Mouse (Mus musculus): ENCODE measurements around the gene Olfr1043. TPM values are rescaled to one million over a fixed set of nuclear protein-coding genes. Genes with fewer than 3 reads are reported as not detected.

The Olfr1043 gene
- not detected for polyA plus RNA-seq (2017; shearing (Covaris generic))

DNA sequence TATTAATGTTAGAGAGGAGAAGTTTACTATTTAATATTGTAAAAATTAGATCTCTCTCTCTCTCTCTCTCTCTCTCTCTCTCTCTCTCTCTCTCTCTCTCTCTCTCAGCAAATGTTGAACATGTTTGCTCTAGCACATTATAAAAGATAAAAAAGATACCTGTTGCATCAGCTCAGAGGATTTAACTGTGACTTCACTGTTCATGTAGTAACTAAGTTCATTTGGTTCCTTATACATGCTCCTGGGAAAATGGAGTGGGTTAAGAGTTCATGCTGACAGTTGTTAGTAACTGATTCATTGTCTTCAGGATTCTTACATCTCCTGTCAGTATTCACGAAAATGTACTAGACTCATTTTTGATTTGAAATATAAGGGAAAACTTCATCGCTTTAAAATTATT, at the start of gene Olfr1043:
TSS of gene Olfr1043 (minus strand) at position 101 of the 400 bp plus-strand sequence.

DNA sequence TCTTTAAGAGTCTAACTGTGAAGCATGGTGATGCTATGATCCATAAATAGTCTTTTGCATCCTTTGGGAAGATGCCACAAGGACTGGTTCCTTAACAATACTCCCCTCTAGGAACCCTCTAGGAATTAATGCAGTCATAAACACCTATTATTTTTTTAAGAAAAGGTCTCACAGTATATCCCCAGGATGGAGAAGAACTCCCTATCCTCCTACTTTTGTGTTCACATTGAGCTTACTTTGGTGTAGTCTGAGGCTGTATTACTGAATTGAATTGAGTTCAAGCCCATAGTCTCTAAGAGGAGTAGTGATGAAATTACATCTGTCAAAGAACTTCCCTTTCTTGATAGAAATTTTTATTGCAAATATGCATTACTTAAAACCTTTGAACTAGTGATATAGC, 35.6 kb upstream of the Olfr1043 start, which contains the start of gene Olfr1045:
TSS of gene Olfr1045 (minus strand) at position 101 of the 400 bp plus-strand sequence.

DNA sequence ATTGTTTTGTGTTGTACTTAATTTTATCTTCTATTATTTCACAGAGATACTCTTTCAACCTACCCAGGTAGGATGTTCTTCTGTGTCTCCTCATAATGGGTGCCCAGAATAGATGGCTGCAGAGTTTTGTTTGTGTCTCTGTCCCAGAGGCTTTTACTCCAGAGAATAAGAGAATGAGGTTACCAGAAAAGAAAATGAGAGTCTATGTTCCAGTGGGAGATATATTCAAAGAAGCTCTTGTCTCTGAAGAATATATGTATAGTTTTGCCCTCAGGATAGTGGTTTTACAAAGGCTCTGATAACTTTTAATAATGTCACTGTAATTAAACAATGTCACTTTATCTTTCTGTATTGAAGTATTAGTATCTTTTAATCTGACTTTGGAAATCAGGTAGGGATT, 18.3 kb upstream of the Olfr1043 start, which contains the start of gene Olfr52:
TSS of gene Olfr52 (minus strand) at position 101 of the 400 bp plus-strand sequence.

GRCm38 (mm10) chr2:86177720-86178119, 10.4 kb upstream of the Olfr1043 start, which contains the start of gene Olfr1044:
Gene Olfr1044 (minus strand): TSS chr2:86177820.

DNA sequence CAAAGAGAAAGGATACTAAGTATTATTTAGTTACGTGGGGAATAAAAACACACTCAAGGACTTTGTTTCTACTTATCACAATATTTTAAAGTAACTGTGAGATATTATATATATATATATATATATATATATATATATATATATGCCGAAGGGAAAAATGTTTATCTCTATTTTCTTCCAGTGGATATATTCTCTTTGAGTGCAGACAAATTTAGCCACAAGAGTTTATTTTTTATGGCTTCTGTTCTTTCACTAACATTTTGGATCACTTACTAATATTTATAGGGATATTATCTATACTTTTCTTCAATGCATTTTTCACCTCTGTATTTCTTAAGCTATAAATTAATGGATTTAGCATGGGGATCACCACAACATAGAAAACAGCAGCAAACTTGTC, 5.6 kb downstream of the Olfr1043 start, which contains the start of gene Olfr1042:
TSS of gene Olfr1042 (minus strand) at position 101 of the 400 bp plus-strand sequence.

GRCm38 (mm10) chr2:86146632-86147031, 20.7 kb downstream of the Olfr1043 start, which contains the start of gene Olfr1040:
Gene Olfr1040 (minus strand): TSS chr2:86146732.

GRCm38 (mm10) chr2:86135828-86136227, 31.5 kb downstream of the Olfr1043 start, which contains the start of gene Olfr1039:
Gene Olfr1039 (minus strand): TSS chr2:86135928.

Other genes with a start within 250 kb of the Olfr1043 start
- not detected for gene Olfr1026, start 246.0 kb downstream of the Olfr1043 start, polyA plus RNA-seq (2017; shearing (Covaris generic))
- not detected for gene Olfr1028, start 217.1 kb downstream of the Olfr1043 start, polyA plus RNA-seq (2017; shearing (Covaris generic))
- gene Olfr1029, start 193.6 kb downstream of the Olfr1043 start, polyA plus RNA-seq (2017; shearing (Covaris generic)) = not detected
- not detected for gene Olfr1030, start 188.2 kb downstream of the Olfr1043 start, polyA plus RNA-seq (2017; shearing (Covaris generic))
- gene Olfr1031, start 177.2 kb downstream of the Olfr1043 start, polyA plus RNA-seq (2017; shearing (Covaris generic)) = not detected
- gene Olfr1032, start 162.0 kb downstream of the Olfr1043 start, polyA plus RNA-seq (2017; shearing (Covaris generic)) = not detected
- 1.3 TPM for gene Olfr1033, start 146.9 kb downstream of the Olfr1043 start, polyA plus RNA-seq (2017; shearing (Covaris generic))
- gene Olfr1034, start 121.7 kb downstream of the Olfr1043 start, polyA plus RNA-seq (2017; shearing (Covaris generic)) = not detected
- not detected for gene Olfr1036, start 93.5 kb downstream of the Olfr1043 start, polyA plus RNA-seq (2017; shearing (Covaris generic))
- gene Olfr1037, start 80.1 kb downstream of the Olfr1043 start, polyA plus RNA-seq (2017; shearing (Covaris generic)) = not detected
- gene Olfr1039, start 31.6 kb downstream of the Olfr1043 start, polyA plus RNA-seq (2017; shearing (Covaris generic)) = not detected
- gene Olfr1040, start 20.8 kb downstream of the Olfr1043 start, polyA plus RNA-seq (2017; shearing (Covaris generic)) = not detected
- not detected for gene Olfr1042, start 5.7 kb downstream of the Olfr1043 start, polyA plus RNA-seq (2017; shearing (Covaris generic))
- not detected for gene Olfr1044, start 10.3 kb upstream of the Olfr1043 start, polyA plus RNA-seq (2017; shearing (Covaris generic))
- not detected for gene Olfr52, start 18.2 kb upstream of the Olfr1043 start, polyA plus RNA-seq (2017; shearing (Covaris generic))
- gene Olfr1045, start 35.5 kb upstream of the Olfr1043 start, polyA plus RNA-seq (2017; shearing (Covaris generic)) = not detected
- gene Olfr1046, start 51.8 kb upstream of the Olfr1043 start, polyA plus RNA-seq (2017; shearing (Covaris generic)) = not detected
- gene Olfr1047, start 63.9 kb upstream of the Olfr1043 start, polyA plus RNA-seq (2017; shearing (Covaris generic)) = not detected
- not detected for gene Olfr1048, start 72.8 kb upstream of the Olfr1043 start, polyA plus RNA-seq (2017; shearing (Covaris generic))
- gene Olfr1049, start 90.8 kb upstream of the Olfr1043 start, polyA plus RNA-seq (2017; shearing (Covaris generic)) = not detected
- not detected for gene Olfr1051, start 111.6 kb upstream of the Olfr1043 start, polyA plus RNA-seq (2017; shearing (Covaris generic))
- gene Olfr1052, start 124.9 kb upstream of the Olfr1043 start, polyA plus RNA-seq (2017; shearing (Covaris generic)) = not detected
- gene Olfr1053, start 147.8 kb upstream of the Olfr1043 start, polyA plus RNA-seq (2017; shearing (Covaris generic)) = not detected
- gene Olfr1054, start 167.9 kb upstream of the Olfr1043 start, polyA plus RNA-seq (2017; shearing (Covaris generic)) = not detected
- not detected for gene Olfr1055, start 182.8 kb upstream of the Olfr1043 start, polyA plus RNA-seq (2017; shearing (Covaris generic))
- gene Olfr1056, start 194.9 kb upstream of the Olfr1043 start, polyA plus RNA-seq (2017; shearing (Covaris generic)) = not detected
- gene Olfr1057, start 210.9 kb upstream of the Olfr1043 start, polyA plus RNA-seq (2017; shearing (Covaris generic)) = not detected
- gene Olfr1058, start 221.0 kb upstream of the Olfr1043 start, polyA plus RNA-seq (2017; shearing (Covaris generic)) = not detected
- not detected for gene Olfr1061, start 246.5 kb upstream of the Olfr1043 start, polyA plus RNA-seq (2017; shearing (Covaris generic))

Data from CD4-positive, CD25-positive, alpha-beta regulatory T cell, adult 9 weeks (primary cell).